Mouse (Mus musculus) lung, embryonic 16.5 days (tissue): ENCODE measurements around the gene Amer2. TPM values are rescaled to one million over a fixed set of nuclear protein-coding genes. Genes with fewer than 3 reads are reported as not detected.

Experiments used
- ATAC-seq: fragments of 200-750 bp; cut with Nextera tagmentation; 2 replicates; pipeline ENCODE4 v1.8.0; 2017; ENCODE audit warnings: low read depth, mild to moderate bottlenecking, moderate library complexity
- H3K27ac ChIP-seq: fragments of 300-500 bp; sonication (generic); 2 replicates; pipeline ENCODE4 v1.5.1; 2014; ENCODE audit warnings: mild to moderate bottlenecking, control low read depth, low read length
- H3K27me3 ChIP-seq: fragments of 300-500 bp; sonication (generic); 2 replicates; pipeline ENCODE4 v1.6.1; 2014; ENCODE audit warnings: low read depth, low read length, mixed read lengths; ENCODE audit not compliant: control insufficient read depth, insufficient read depth
- H3K36me3 ChIP-seq: fragments of 300-500 bp; sonication (generic); 2 replicates; pipeline ENCODE4 v1.6.1; 2014; ENCODE audit warnings: low read length; ENCODE audit not compliant: control insufficient read depth, insufficient read depth
- H3K4me1 ChIP-seq: fragments of 300-500 bp; sonication (generic); replicated peaks from 2 replicates; pipeline ENCODE4 v1.6.1; 2014; ENCODE audit warnings: low read length, mixed read lengths; ENCODE audit not compliant: control insufficient read depth, insufficient read depth
- H3K4me2 ChIP-seq: fragments of 300-500 bp; sonication (generic); 2 replicates; pipeline ENCODE4 v1.6.1; 2014; ENCODE audit warnings: low read depth, low read length, control low read depth
- H3K4me3 ChIP-seq: fragments of 300-500 bp; sonication (generic); 2 replicates; pipeline ENCODE4 v1.5.1; 2014; ENCODE audit warnings: mild to moderate bottlenecking, low read length, control low read depth
- H3K9ac ChIP-seq: fragments of 300-500 bp; sonication (generic); 2 replicates; pipeline ENCODE4 v1.6.1; 2014; ENCODE audit warnings: low read length, control low read depth
- H3K9me3 ChIP-seq: fragments of 300-500 bp; sonication (generic); 2 replicates; pipeline ENCODE4 v1.6.1; 2016; ENCODE audit warnings: low read length; ENCODE audit not compliant: control insufficient read depth
- whole genome bisulfite sequencing: fragments of 180-500 bp; shearing (Covaris S2); extraction: QIAGEN DNeasy Blood & Tissue Kit; methylation state at CpG from one replicate; pipeline ENCODE4 v1.1.7; 2014; 5-methylcytosine and 5-hydroxymethylcytosine counted together
- polyA plus RNA-seq: library from polyadenylated mRNA; unstranded; fragments of >200 nt; fragmentation: Nextera tagmentation; extraction: Ambion mirVana; gene quantifications from 2 replicates; pipeline ENCODE4 v1.2.1, GENCODE M21; 2015

Gene Amer2
- polyA plus RNA-seq, 1 experiment from 2014 or later: 0.82 TPM

DNA sequence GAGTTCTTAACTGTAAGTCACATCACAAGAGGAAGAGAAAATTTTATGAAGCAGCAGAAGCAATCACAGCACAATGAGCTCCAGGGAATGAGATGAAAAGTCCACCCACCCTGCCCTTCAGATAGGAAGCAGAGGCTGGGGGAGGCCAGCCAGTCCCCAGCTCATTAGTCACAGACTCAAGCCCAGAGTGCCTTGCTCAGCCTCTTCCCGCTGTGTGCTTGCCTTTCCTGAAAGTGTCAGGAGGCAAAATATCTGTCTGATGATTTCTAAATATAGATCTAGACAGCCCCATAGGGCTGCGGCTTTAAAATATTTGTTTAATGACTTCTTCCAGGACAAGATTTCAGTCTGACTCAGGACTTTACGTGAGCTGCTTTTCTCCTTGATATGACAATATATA, 54.8 kb downstream of the Amer2 start:
- H3K4me2 ChIP-seq: no peak overlapping the region

DNA sequence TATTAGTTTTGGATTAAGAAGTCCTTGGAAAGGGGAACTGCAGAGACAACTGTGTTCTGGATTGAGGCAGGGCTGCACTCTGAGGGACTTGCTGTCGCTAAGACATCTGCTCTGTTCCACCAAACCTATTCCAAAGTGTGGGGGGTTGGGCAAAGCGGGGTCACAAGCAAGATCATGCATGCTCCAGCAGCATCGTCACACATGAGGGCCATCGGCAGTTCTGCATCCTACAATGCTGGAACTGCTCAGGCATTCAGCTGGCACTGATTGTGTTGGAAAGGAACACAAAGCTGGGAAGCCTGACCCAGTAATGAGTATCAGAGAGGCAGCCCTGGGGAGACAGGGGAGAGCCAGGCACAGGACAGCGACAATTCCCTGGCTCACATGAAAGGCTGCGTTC, 56.5 kb downstream of the Amer2 start:
- no peak for ATAC-seq
- Histone ChIP-seq H3K4me1 (no peaks in the 10 kb centered on the region), H3K9ac (no peak overlapping the region), H3K36me3 (no peaks in the 10 kb centered on the region), H3K4me2 (no peak overlapping the region), H3K27ac (no peak overlapping the region), H3K27me3 (no peaks in the 10 kb centered on the region), H3K9me3 (no peaks in the 10 kb centered on the region), H3K4me3 (no peak overlapping the region)
- 64% methylated on average over 6 of the region's 6 CpGs for WGBS

More for the DNA sequence above, 54.8 kb downstream of the Amer2 start:
- no peak overlapping the region for H3K9ac ChIP-seq
- no peaks in the 10 kb centered on the region for H3K36me3 ChIP-seq
- H3K4me3 ChIP-seq: no peak overlapping the region
- no peaks in the 10 kb centered on the region for H3K9me3 ChIP-seq
- H3K27ac ChIP-seq: no peak overlapping the region
- H3K27me3 ChIP-seq: no peaks in the 10 kb centered on the region
- ATAC-seq: no peak
- no peaks in the 10 kb centered on the region for H3K4me1 ChIP-seq
- 8% methylated on average over 3 of the region's 3 CpGs for WGBS

DNA sequence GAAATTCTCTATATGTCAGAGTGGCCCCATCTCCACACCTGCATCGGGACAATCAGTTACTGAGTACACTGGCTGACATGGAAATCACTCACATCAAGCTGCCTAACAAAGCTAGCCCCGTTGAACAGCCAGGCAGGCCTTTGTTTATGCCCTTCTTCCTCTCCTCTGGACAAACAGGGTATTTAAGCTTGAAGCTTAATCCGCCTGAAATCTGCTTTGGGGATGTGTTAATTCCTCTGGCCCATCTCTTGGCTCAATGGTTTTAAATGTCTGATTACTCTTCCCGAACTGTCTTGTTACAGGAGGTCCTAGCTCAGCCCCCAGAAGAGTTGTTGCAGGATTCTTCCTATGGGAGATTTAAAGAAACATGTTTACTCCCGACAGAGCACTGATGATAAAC, 58.5 kb downstream of the Amer2 start:
- no peaks in the 10 kb centered on the region for H3K36me3 ChIP-seq
- no peaks in the 10 kb centered on the region for H3K27me3 ChIP-seq
- WGBS: 54% methylated on average over 5 of the region's 5 CpGs
- H3K4me2 ChIP-seq: no peak overlapping the region
- no peak overlapping the region for H3K9ac ChIP-seq
- no peaks in the 10 kb centered on the region for H3K9me3 ChIP-seq
- H3K27ac ChIP-seq: no peak overlapping the region
- no peak overlapping the region for H3K4me3 ChIP-seq
- H3K4me1 ChIP-seq: no peaks in the 10 kb centered on the region
- no peak for ATAC-seq

DNA sequence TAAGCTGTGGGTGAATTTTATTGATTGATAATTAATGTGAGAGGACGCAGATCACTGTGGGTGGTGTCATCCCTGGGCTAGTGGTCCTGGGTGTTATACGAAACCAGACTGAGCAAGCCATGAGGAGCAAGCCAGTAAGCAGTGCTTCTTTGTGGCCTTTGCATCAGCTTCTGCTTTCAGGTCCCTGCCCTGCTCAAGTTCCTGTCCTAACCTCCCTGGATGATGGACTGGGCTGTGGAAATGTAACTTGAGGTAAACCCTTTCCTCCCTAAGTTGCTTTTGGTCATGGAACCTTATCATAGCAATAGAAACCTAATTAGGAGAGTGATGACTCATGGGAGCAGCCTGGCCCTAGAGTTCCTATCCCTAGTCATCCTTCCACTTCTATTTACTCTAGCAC, 59.1 kb downstream of the Amer2 start:
- no peaks in the 10 kb centered on the region for H3K27me3 ChIP-seq
- WGBS: 84% methylated on average over 2 of the region's 2 CpGs
- no peaks in the 10 kb centered on the region for H3K9me3 ChIP-seq
- H3K36me3 ChIP-seq: no peaks in the 10 kb centered on the region
- H3K4me2 ChIP-seq: no peak overlapping the region
- no peak overlapping the region for H3K9ac ChIP-seq
- ATAC-seq: no peak
- H3K4me1 ChIP-seq: no peaks in the 10 kb centered on the region
- no peak overlapping the region for H3K4me3 ChIP-seq
- no peak overlapping the region for H3K27ac ChIP-seq

DNA sequence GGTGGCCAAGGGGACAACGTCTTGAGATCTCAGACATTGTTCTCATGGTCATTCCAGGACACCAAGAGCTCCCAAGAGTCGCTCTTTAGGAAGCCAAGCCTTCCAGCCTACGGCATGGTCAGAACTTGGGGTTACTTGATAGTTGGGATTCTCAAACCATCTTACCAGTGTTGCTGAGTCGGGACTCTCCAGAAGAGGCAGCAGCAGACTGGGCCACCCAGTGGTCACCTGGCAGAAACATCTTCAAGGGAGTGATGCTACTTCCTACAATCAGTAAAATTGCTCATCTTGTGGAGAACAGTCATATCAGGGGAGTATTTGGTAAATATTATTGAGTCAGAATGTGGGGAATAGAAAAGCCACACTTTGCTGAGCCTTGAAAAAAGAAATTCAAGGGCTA, 62.5 kb downstream of the Amer2 start:
- no peaks in the 10 kb centered on the region for H3K4me1 ChIP-seq
- no peak overlapping the region for H3K27ac ChIP-seq
- ATAC-seq: no peak
- no peaks in the 10 kb centered on the region for H3K9me3 ChIP-seq
- no peaks in the 10 kb centered on the region for H3K36me3 ChIP-seq
- 58% methylated on average over 4 of the region's 4 CpGs for WGBS
- no peak overlapping the region for H3K4me3 ChIP-seq
- no peaks in the 10 kb centered on the region for H3K27me3 ChIP-seq
- no peak overlapping the region for H3K9ac ChIP-seq
- H3K4me2 ChIP-seq: no peak overlapping the region

DNA sequence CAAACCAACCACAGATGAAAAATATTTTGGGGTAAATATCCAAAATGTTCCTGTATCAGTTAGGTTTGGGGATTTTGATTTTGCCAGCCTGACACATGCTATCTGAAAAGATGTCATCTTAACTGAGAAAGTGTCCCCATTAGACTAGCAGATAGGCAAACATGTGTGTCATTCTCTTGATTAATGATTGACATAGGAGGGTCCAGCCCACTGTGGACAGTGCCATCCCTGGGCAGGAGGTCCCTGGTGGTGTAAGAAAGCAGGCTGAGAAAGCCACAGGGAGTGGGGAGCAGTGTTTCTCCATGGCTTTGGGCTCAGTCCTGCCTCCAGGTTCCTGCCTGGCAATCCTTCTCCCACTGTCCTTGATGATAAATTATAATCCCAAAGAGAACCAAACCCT, 63.3 kb downstream of the Amer2 start:
- Histone ChIP-seq H3K36me3 (no peaks in the 10 kb centered on the region), H3K9ac (no peak overlapping the region), H3K9me3 (no peaks in the 10 kb centered on the region), H3K27me3 (no peaks in the 10 kb centered on the region), H3K27ac (no peak overlapping the region), H3K4me2 (no peak overlapping the region), H3K4me3 (no peak overlapping the region), H3K4me1 (no peaks in the 10 kb centered on the region)
- ATAC-seq: no peak

Other genes starting within 250 kb of the Amer2 start
- gene Atp8a2, start 176.1 kb upstream of the Amer2 start, polyA plus RNA-seq: 0.88 and 1.7 TPM in 2 replicates
- not detected in 2 replicates for gene Nupl1, start 121.8 kb upstream of the Amer2 start, polyA plus RNA-seq
- gene Gm49336, start 121.8 kb upstream of the Amer2 start, polyA plus RNA-seq: 46.5 and 48.8 TPM in 2 replicates
- 39.2 and 39.9 TPM in 2 replicates for gene Mtmr6, start 108.0 kb upstream of the Amer2 start, polyA plus RNA-seq